Mouse (Mus musculus): ENCODE data around the gene Lzts2. TPM values are rescaled to one million over a fixed set of nuclear protein-coding genes. Genes with fewer than 3 reads are reported as not detected.

Gene Lzts2
- polyA plus RNA-seq, 1 experiment from 2014 or later, result 29.1 TPM

GRCm38 (mm10) chr19:45017216-45017771 lies 3.1 kb downstream of the Lzts2 start:
- Histone ChIP-seq H3K36me3 (peaks cover 4% of the 10 kb centered on the region; the same call in 1 of the 2 replicates), H3K4me3 (peak overlapping the region; percentile 65), H3K9ac (peak overlapping the region; percentile 87), H3K27me3 (no peaks in the 10 kb centered on the region), H3K9me3 (no peaks in the 10 kb centered on the region), H3K27ac (replicated peaks) (peak overlapping the region; percentile 98), H3K4me1 (replicated peaks) (peaks cover 75% of the 10 kb centered on the region), H3K4me2 (peak overlapping the region; percentile 91)
- ATAC-seq (ENCODE audit: low read depth), result peak; percentile 51
- WGBS, result 0% methylated on average over 22 of the region's 27 CpGs

- Histone ChIP-seq H3K4me2 (peak overlapping the region; percentile 91), H3K27me3 (no peaks in the 10 kb centered on the region), H3K36me3 (peaks cover 10% of the 10 kb centered on the region; the same call in 1 of the 2 replicates), H3K4me3 (peak overlapping the region; percentile 65), H3K9me3 (no peaks in the 10 kb centered on the region), H3K27ac (replicated peaks) (peak overlapping the region; percentile 98), H3K4me1 (replicated peaks) (peaks cover 76% of the 10 kb centered on the region), H3K9ac (peak overlapping the region; percentile 87)
- WGBS, result under 1% methylated on average over 48 of the region's 48 CpGs
- ATAC-seq (ENCODE audit: low read depth), result peak; percentile 71
Measured at GRCm38 (mm10) chr19:45017909-45018308, 3.7 kb downstream of the Lzts2 start.

GRCm38 (mm10) chr19:45018351-45018831 lies 4.2 kb downstream of the Lzts2 start:
- Histone ChIP-seq H3K27me3 (no peaks in the 10 kb centered on the region), H3K9ac (peak overlapping the region; percentile 87), H3K36me3 (peaks cover 12% of the 10 kb centered on the region; the same call in 1 of the 2 replicates), H3K4me2 (peak overlapping the region; percentile 91), H3K4me3 (peak overlapping the region; percentile 65), H3K9me3 (no peaks in the 10 kb centered on the region), H3K27ac (replicated peaks) (peak overlapping the region; percentile 98), H3K4me1 (replicated peaks) (peaks cover 76% of the 10 kb centered on the region)
- WGBS, result under 1% methylated on average over 13 of the region's 13 CpGs
- no peak; the same call in 1 of the 2 replicates for ATAC-seq (ENCODE audit: low read depth)

GRCm38 (mm10) chr19:45020348-45020747 lies 6.1 kb downstream of the Lzts2 start:
- Histone ChIP-seq H3K4me3 (no peak overlapping the region), H3K4me2 (peak overlapping the region; percentile 21), H3K4me1 (replicated peaks) (peaks cover 68% of the 10 kb centered on the region), H3K27me3 (no peaks in the 10 kb centered on the region), H3K9me3 (no peaks in the 10 kb centered on the region), H3K36me3 (peaks cover 27% of the 10 kb centered on the region), H3K9ac (peak overlapping the region; percentile 49; the same call in 1 of the 2 replicates), H3K27ac (replicated peaks) (no peak overlapping the region)
- ATAC-seq (ENCODE audit: low read depth), result no peak
- 67% methylated on average over 6 of the region's 6 CpGs for WGBS

- peak overlapping the region; percentile 21; the same call in 1 of the 2 replicates for H3K4me2 ChIP-seq
- peaks cover 37% of the 10 kb centered on the region for H3K36me3 ChIP-seq
- H3K9me3 ChIP-seq, result no peaks in the 10 kb centered on the region
- ATAC-seq (ENCODE audit: low read depth), result no peak
- no peak overlapping the region for H3K27ac ChIP-seq (replicated peaks)
- 0 out of 2 replicates have a peak overlapping the region, but pooled peaks have one; percentile 38 for H3K9ac ChIP-seq
- H3K27me3 ChIP-seq, result no peaks in the 10 kb centered on the region
- H3K4me3 ChIP-seq, result no peak overlapping the region
- WGBS, result 92% methylated on average over 15 of the region's 15 CpGs
- H3K4me1 ChIP-seq (replicated peaks), result peaks cover 58% of the 10 kb centered on the region
Measured at GRCm38 (mm10) chr19:45021362-45021761, 7.1 kb downstream of the Lzts2 start.

GRCm38 (mm10) chr19:45023993-45024392 lies 9.8 kb downstream of the Lzts2 start:
- Histone ChIP-seq H3K4me2 (no peak overlapping the region), H3K9me3 (no peaks in the 10 kb centered on the region), H3K36me3 (peaks cover 59% of the 10 kb centered on the region), H3K4me3 (no peak overlapping the region), H3K4me1 (replicated peaks) (peaks cover 56% of the 10 kb centered on the region), H3K27ac (replicated peaks) (0 out of 2 replicates have a peak overlapping the region, but pooled peaks have one; percentile 23), H3K9ac (no peak overlapping the region), H3K27me3 (no peaks in the 10 kb centered on the region)
- no peak for ATAC-seq (ENCODE audit: low read depth)
- WGBS, result 81% methylated on average over 11 of the region's 11 CpGs

- 85% methylated on average over 20 of the region's 20 CpGs for WGBS
- Histone ChIP-seq H3K4me3 (no peak overlapping the region), H3K27ac (replicated peaks) (no peak overlapping the region)
Measured at GRCm38 (mm10) chr19:45024775-45025174, 10.6 kb downstream of the Lzts2 start.

GRCm38 (mm10) chr19:45025937-45026568 lies 11.8 kb downstream of the Lzts2 start:
- Histone ChIP-seq H3K4me2 (no peak overlapping the region), H3K9ac (no peak overlapping the region), H3K27me3 (no peaks in the 10 kb centered on the region), H3K9me3 (no peaks in the 10 kb centered on the region), H3K4me3 (no peak overlapping the region), H3K36me3 (peaks cover 59% of the 10 kb centered on the region), H3K4me1 (replicated peaks) (peaks cover 46% of the 10 kb centered on the region), H3K27ac (replicated peaks) (no peak overlapping the region)
- WGBS, result 96% methylated on average over 37 of the region's 37 CpGs
- no peak for ATAC-seq (ENCODE audit: low read depth)

More at GRCm38 (mm10) chr19:45024775-45025174, 10.6 kb downstream of the Lzts2 start:
- H3K9ac ChIP-seq, result no peak overlapping the region
- H3K4me2 ChIP-seq, result no peak overlapping the region
- peaks cover 59% of the 10 kb centered on the region for H3K36me3 ChIP-seq
- peaks cover 48% of the 10 kb centered on the region for H3K4me1 ChIP-seq (replicated peaks)
- H3K27me3 ChIP-seq, result no peaks in the 10 kb centered on the region
- no peaks in the 10 kb centered on the region for H3K9me3 ChIP-seq
- ATAC-seq (ENCODE audit: low read depth), result no peak

- peaks cover 55% of the 10 kb centered on the region for H3K36me3 ChIP-seq
- H3K4me2 ChIP-seq, result no peak overlapping the region
- no peak overlapping the region for H3K4me3 ChIP-seq
- peaks cover 44% of the 10 kb centered on the region for H3K4me1 ChIP-seq (replicated peaks)
- H3K27me3 ChIP-seq, result no peaks in the 10 kb centered on the region
- 72% methylated on average over 6 of the region's 6 CpGs for WGBS
- no peak overlapping the region for H3K9ac ChIP-seq
- no peaks in the 10 kb centered on the region for H3K9me3 ChIP-seq
- no peak overlapping the region for H3K27ac ChIP-seq (replicated peaks)
- ATAC-seq (ENCODE audit: low read depth), result no peak
Measured at GRCm38 (mm10) chr19:45026958-45027670, 12.9 kb downstream of the Lzts2 start.

- H3K27me3 ChIP-seq, result no peaks in the 10 kb centered on the region
- ATAC-seq (ENCODE audit: low read depth), result no peak
- WGBS, result 82% methylated on average over 6 of the region's 6 CpGs
- H3K36me3 ChIP-seq, result peaks cover 49% of the 10 kb centered on the region
- H3K4me3 ChIP-seq, result no peak overlapping the region
- H3K27ac ChIP-seq (replicated peaks), result no peak overlapping the region
- H3K4me2 ChIP-seq, result no peak overlapping the region
- H3K9ac ChIP-seq, result no peak overlapping the region
- H3K9me3 ChIP-seq, result no peaks in the 10 kb centered on the region
- peaks cover 48% of the 10 kb centered on the region for H3K4me1 ChIP-seq (replicated peaks)
Measured at GRCm38 (mm10) chr19:45027848-45028247, 13.6 kb downstream of the Lzts2 start.

GRCm38 (mm10) chr19:45028746-45029145 lies 14.5 kb downstream of the Lzts2 start:
- H3K4me2 ChIP-seq, result no peak overlapping the region
- 65% methylated on average over 19 of the region's 19 CpGs for WGBS
- H3K36me3 ChIP-seq, result peaks cover 43% of the 10 kb centered on the region
- no peak for ATAC-seq (ENCODE audit: low read depth)
- peaks cover 49% of the 10 kb centered on the region for H3K4me1 ChIP-seq (replicated peaks)
- H3K9ac ChIP-seq, result 0 out of 2 replicates have a peak overlapping the region, but pooled peaks have one; percentile 12
- no peaks in the 10 kb centered on the region for H3K27me3 ChIP-seq
- no peak overlapping the region for H3K27ac ChIP-seq (replicated peaks)
- no peak overlapping the region for H3K4me3 ChIP-seq
- no peaks in the 10 kb centered on the region for H3K9me3 ChIP-seq

GRCm38 (mm10) chr19:45029571-45029970 lies 15.4 kb downstream of the Lzts2 start:
- H3K9ac ChIP-seq, result no peak overlapping the region
- 56% methylated on average over 9 of the region's 9 CpGs for WGBS
- ATAC-seq (ENCODE audit: low read depth), result no peak

More at GRCm38 (mm10) chr19:45029571-45029970, 15.4 kb downstream of the Lzts2 start:
- Histone ChIP-seq H3K9me3 (no peaks in the 10 kb centered on the region), H3K27me3 (no peaks in the 10 kb centered on the region), H3K4me3 (no peak overlapping the region), H3K4me2 (no peak overlapping the region), H3K4me1 (replicated peaks) (peaks cover 44% of the 10 kb centered on the region), H3K36me3 (peaks cover 39% of the 10 kb centered on the region), H3K27ac (replicated peaks) (no peak overlapping the region)

Measured in neural tube, embryonic 13.5 days (tissue).